Mouse (Mus musculus): ENCODE measurements around the gene Urod. TPM values are rescaled to one million over a fixed set of nuclear protein-coding genes. Genes with fewer than 3 reads are reported as not detected.
A peak's percentile ranks its signal among the peaks of the same experiment; 100 is the strongest.

The Urod gene
- polyA plus RNA-seq, 1 experiment from 2014 or later: 110 TPM

DNA sequence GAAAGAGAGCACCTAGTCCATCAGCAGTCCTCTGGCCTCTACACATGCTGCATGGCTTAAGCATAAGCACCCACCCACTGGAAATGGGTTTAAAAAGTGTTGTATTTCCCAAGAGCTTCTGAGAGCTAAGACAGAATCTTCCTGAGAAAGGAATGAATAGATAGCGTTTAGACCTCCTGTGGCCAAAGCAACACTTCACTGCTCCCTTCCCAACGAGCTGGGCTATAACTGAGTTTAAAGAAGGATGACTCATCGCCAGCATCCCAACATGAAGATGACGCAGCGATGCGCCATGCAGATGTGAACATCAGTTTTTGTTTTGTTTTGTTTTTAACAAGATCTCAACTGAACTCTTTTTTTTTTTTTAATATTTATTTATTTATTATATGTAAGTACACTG is 19.4 kb upstream of the Urod start:
- WGBS: 88% methylated on average over 6 of the region's 6 CpGs
- Histone ChIP-seq H3K4me1 (replicated peaks) (no peaks in the 10 kb centered on the region), H3K9ac (replicated peaks) (no peak overlapping the region), H3K27ac (no peak overlapping the region), H3K9me3 (no peaks in the 10 kb centered on the region), H3K36me3 (no peaks in the 10 kb centered on the region), H3K4me2 (no peak overlapping the region), H3K27me3 (no peaks in the 10 kb centered on the region), H3K4me3 (replicated peaks) (no peak overlapping the region)
- ATAC-seq (ENCODE audit: insufficient number of reproducible peaks, insufficient read depth, low FRiP score, low TSS enrichment, low read depth): no peak

DNA sequence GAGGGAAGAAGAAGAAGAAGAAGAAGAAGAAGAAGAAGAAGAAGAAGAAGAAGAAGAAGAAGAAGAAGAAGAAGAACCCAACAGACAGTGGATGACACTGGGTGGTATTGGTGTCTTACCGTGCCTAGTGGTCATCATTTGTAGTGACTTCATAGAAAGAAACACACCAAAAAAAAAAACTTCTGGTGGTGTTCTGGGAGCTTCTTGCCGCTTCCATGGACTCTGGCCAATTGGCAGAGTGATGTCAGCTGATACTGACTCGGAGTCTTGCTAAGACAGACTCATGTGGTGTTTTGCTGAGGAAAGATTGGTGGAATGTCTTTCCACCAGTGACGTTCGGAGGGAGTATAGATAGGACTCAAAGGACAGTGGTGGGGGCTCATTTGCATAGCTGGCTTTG is 16.0 kb upstream of the Urod start:
- ATAC-seq (ENCODE audit: insufficient number of reproducible peaks, insufficient read depth, low FRiP score, low TSS enrichment, low read depth): no peak
- Histone ChIP-seq H3K36me3 (no peaks in the 10 kb centered on the region), H3K4me1 (replicated peaks) (no peaks in the 10 kb centered on the region), H3K4me2 (no peak overlapping the region), H3K27ac (no peak overlapping the region), H3K9ac (replicated peaks) (no peak overlapping the region), H3K4me3 (replicated peaks) (no peak overlapping the region), H3K9me3 (no peaks in the 10 kb centered on the region), H3K27me3 (no peaks in the 10 kb centered on the region)
- 88% methylated on average over 5 of the region's 5 CpGs for whole genome bisulfite sequencing

DNA sequence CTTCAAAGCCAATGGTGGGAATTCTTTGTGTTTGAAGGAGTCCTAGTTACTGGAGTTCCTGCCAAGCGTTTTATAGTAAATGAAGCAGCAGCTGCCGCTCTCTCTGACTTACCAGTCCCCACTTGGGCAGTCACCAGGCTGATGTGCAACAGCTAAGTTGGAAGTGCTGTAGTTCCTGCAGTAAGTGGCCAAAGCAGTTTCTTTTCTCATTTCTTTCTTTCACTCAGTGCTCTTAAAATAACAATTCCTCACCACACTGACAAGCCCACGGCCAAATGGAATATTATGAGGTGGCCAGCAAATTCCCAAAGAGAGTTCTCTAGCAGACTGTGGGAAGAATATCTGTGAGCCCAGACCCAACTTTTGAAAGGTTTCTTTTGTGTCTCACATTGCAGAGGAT is 12.8 kb upstream of the Urod start:
- Histone ChIP-seq H3K4me2 (no peak overlapping the region), H3K9me3 (no peaks in the 10 kb centered on the region), H3K27ac (no peak overlapping the region), H3K4me1 (replicated peaks) (peaks cover 7% of the 10 kb centered on the region; the same call in 1 of the 2 replicates), H3K27me3 (no peaks in the 10 kb centered on the region), H3K9ac (replicated peaks) (no peak overlapping the region), H3K4me3 (replicated peaks) (no peak overlapping the region), H3K36me3 (peaks cover 15% of the 10 kb centered on the region; the same call in 1 of the 2 replicates)
- ATAC-seq (ENCODE audit: insufficient number of reproducible peaks, insufficient read depth, low FRiP score, low TSS enrichment, low read depth): no peak
- 65% methylated on average over 3 of the region's 3 CpGs for WGBS

DNA sequence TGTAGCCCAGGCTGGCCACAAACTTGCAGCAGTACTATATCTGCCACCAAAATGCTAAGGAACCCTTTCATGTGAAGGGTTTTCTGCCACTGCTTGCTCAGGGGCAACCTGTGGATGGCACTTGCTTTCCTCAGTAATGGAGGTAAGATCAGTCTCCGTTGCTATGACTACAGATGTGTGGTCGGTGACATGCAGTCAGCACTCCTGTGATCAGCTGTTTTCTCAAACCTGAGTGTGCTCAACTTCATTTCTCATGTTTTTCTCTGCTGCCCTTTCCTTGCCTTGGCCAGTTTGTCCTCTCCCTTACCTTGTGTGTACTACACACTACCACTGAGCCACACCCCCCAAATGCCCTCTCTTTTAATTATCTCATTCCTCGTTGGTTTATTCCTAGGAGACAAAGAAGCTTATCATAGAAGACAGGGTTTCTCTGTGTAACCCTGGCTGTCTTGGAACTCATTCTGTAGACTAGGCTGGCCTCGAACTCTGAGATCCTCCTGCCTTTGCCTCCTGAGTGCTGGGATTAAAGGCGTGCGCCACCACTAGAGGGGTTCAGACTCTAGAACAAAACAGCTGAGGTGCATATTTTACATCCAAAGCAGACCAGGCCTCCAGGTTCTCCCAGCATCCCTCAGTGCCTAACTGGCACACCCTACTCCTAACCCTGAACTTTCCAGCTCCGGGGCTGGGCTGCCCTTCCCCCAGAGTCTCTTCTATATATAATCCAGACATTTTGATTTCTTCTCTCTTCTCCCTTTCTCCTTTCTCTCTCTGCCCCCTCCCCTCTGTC is 11.6 kb upstream of the Urod start:
- Histone ChIP-seq H3K4me2 (no peak overlapping the region), H3K4me3 (replicated peaks) (no peak overlapping the region), H3K36me3 (peaks cover 20% of the 10 kb centered on the region), H3K9me3 (no peaks in the 10 kb centered on the region), H3K9ac (replicated peaks) (no peak overlapping the region), H3K27me3 (no peaks in the 10 kb centered on the region), H3K4me1 (replicated peaks) (peaks cover 7% of the 10 kb centered on the region; the same call in 1 of the 2 replicates), H3K27ac (no peak overlapping the region)
- WGBS: 76% methylated on average over 7 of the region's 7 CpGs
- ATAC-seq (ENCODE audit: insufficient number of reproducible peaks, insufficient read depth, low FRiP score, low TSS enrichment, low read depth): no peak

DNA sequence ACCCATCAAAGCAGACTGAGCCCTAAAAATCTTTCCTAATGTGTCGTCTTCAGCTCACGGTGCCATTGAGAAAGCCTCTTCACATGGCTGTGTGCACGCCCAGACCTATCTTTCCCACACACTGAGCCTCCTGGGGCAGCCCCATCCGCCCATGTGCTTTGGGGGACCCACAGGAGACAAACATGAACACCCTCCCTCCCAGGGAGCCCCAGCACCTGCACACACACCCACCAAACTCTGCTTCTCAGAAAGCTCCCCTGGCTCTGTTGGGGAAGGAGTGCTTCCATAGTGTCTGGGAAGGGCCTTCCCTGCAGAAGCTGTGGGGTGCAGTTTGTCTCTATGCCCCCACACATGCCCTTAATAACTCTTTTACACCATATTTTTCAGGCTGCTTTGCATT is 10.4 kb upstream of the Urod start:
- WGBS: 81% methylated on average over 4 of the region's 4 CpGs
- Histone ChIP-seq H3K27ac (no peak overlapping the region), H3K9me3 (no peaks in the 10 kb centered on the region), H3K4me3 (replicated peaks) (no peak overlapping the region), H3K9ac (replicated peaks) (no peak overlapping the region), H3K4me2 (no peak overlapping the region), H3K27me3 (no peaks in the 10 kb centered on the region), H3K36me3 (peaks cover 29% of the 10 kb centered on the region), H3K4me1 (replicated peaks) (peaks cover 7% of the 10 kb centered on the region; the same call in 1 of the 2 replicates)
- ATAC-seq (ENCODE audit: insufficient number of reproducible peaks, insufficient read depth, low FRiP score, low TSS enrichment, low read depth): no peak

DNA sequence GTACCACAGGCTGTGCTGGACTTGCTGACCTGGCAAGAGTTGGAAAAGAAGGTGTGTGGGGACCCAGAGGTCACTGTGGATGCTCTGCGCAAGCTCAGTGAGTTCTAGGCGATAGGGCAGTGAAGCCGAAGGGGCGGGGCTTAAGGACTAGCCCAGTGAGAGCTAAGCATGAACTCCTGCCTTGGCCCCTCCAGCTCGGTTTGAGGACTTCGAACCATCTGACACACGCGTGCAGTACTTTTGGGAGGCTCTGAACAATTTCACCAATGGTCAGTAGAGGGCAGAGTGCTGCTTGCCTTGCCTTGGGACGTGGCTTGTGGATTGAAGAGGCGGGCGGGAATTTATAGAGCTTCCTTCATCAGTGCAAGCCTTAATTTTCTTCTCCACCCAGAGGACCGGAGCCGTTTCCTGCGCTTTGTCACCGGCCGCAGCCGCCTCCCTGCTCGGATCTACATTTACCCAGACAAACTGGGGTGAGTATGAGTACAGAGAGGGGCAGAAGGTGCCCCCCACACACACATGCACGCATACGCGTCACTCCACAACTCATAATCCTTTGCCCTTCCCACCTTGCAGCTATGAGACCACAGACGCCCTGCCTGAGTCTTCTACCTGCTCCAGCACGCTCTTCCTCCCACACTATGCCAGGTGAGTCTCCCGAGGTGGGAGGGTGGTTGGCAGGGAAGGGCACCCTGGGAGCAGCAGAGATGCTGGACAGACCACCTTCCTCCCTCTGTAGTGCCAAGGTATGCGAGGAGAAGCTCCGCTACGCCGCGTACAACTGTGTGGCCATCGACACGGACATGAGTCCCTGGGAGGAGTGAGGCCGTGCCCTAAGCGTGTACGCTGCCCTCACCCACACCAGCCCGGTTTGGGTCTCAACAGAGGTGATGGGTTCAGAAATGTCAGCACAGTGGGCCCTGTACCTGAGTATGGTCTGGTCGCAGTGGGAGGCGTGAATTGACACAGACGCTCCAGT is 8.6 kb upstream of the Urod start:
- H3K4me3 ChIP-seq (replicated peaks): no peak overlapping the region
- H3K4me1 ChIP-seq (replicated peaks): peaks cover 7% of the 10 kb centered on the region; the same call in 1 of the 2 replicates
- peak overlapping the region; percentile 23; the same call in 1 of the 2 replicates for H3K9ac ChIP-seq (replicated peaks)
- peak; percentile 34; the same call in 1 of the 2 replicates for ATAC-seq (ENCODE audit: insufficient number of reproducible peaks, insufficient read depth, low FRiP score, low TSS enrichment, low read depth)
- H3K36me3 ChIP-seq: peaks cover 42% of the 10 kb centered on the region
- H3K27me3 ChIP-seq: no peaks in the 10 kb centered on the region
- H3K27ac ChIP-seq: no peak overlapping the region
- no peaks in the 10 kb centered on the region for H3K9me3 ChIP-seq
- WGBS: 54% methylated on average over 38 of the region's 38 CpGs
- H3K4me2 ChIP-seq: peak overlapping the region; percentile 35; the same call in 1 of the 2 replicates

DNA sequence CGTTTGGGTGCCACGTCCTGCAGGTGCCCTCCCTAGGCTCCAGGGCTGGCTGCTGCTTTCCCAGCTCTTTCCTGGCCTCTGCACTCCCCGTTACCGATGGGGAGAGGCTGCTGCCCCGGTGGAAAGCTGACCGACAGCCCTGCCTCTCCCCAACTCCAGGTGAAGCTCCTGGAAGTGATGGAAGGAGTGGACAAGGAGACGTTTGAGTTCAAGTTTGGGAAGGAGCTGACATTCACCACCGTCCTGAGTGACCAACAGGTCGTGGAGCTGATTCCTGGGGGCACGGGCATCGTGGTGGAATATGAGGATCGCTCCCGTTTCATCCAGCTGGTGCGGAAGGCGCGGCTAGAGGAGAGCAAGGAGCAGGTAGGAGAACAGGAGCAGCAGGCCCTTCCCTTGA is 7.7 kb upstream of the Urod start:
- Histone ChIP-seq H3K4me3 (replicated peaks) (no peak overlapping the region), H3K27me3 (no peaks in the 10 kb centered on the region), H3K4me2 (no peak overlapping the region), H3K27ac (no peak overlapping the region), H3K4me1 (replicated peaks) (peaks cover 7% of the 10 kb centered on the region; the same call in 1 of the 2 replicates), H3K9me3 (no peaks in the 10 kb centered on the region), H3K9ac (replicated peaks) (no peak overlapping the region), H3K36me3 (peaks cover 42% of the 10 kb centered on the region)
- ATAC-seq (ENCODE audit: insufficient number of reproducible peaks, insufficient read depth, low FRiP score, low TSS enrichment, low read depth): no peak
- 89% methylated on average over 16 of the region's 16 CpGs for WGBS

DNA sequence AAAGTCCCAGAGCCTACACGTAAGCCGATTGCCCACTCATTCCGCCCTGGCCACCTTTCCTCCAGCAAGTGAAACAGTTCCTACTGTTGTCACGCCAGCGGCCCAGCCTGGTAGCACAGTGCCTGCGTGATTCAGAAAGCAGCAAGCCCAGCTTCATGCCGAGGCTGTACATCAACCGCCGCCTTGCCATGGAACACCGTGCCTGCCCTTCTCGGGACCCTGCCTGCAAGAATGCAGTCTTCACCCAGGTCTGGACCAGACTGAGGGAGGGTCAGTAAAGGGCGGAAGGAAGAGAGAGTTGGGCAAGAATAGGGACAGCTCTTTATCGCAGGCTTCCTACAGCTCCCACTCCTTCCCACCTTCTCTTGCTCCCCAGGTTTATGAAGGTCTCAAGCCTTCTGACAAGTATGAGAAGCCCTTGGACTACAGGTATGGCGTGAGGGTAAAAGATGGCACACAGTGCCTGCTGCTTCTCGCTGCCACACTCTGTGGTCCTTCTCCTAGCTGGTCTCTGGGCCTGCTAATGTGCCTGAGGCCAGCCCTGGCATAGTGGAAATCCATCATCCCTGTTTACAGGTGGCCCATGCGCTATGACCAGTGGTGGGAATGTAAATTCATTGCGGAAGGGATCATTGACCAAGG is 5.4 kb upstream of the Urod start:
- no peaks in the 10 kb centered on the region for H3K9me3 ChIP-seq
- H3K4me2 ChIP-seq: no peak overlapping the region
- H3K4me1 ChIP-seq (replicated peaks): peaks cover 17% of the 10 kb centered on the region
- no peak overlapping the region for H3K9ac ChIP-seq (replicated peaks)
- 91% methylated on average over 17 of the region's 17 CpGs for WGBS
- peaks cover 6% of the 10 kb centered on the region; the same call in 1 of the 2 replicates for H3K27me3 ChIP-seq
- no peak overlapping the region for H3K27ac ChIP-seq
- no peak for ATAC-seq (ENCODE audit: insufficient number of reproducible peaks, insufficient read depth, low FRiP score, low TSS enrichment, low read depth)
- H3K36me3 ChIP-seq: peaks cover 42% of the 10 kb centered on the region
- no peak overlapping the region for H3K4me3 ChIP-seq (replicated peaks)

DNA sequence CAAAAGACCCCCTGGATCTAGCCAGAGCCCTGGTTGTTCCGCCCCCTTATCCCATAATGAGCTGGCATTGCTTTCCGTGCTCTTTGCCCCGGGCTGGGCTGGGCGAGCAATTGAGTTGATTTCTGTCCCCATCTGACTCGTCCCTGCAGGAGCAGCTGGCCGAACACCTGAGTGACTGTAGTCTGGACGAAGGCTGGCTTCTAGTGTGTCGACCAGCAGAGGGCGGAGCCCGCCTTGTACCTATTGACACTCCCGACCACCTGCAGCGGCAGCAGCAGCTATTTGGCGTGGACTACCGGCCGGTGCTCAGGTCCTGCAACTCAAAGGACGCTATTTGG is 1.6 kb upstream of the Urod start:
- Histone ChIP-seq H3K9me3 (no peaks in the 10 kb centered on the region), H3K27ac (peak overlapping the region; percentile 70), H3K36me3 (peaks cover 31% of the 10 kb centered on the region), H3K4me3 (replicated peaks) (peak overlapping the region; percentile 96), H3K9ac (replicated peaks) (peak overlapping the region; percentile 76), H3K4me2 (peak overlapping the region; percentile 98), H3K27me3 (peaks cover 6% of the 10 kb centered on the region; the same call in 1 of the 2 replicates), H3K4me1 (replicated peaks) (peaks cover 19% of the 10 kb centered on the region)
- no peak for ATAC-seq (ENCODE audit: insufficient number of reproducible peaks, insufficient read depth, low FRiP score, low TSS enrichment, low read depth)
- WGBS: under 1% methylated on average over 16 of the region's 16 CpGs

DNA sequence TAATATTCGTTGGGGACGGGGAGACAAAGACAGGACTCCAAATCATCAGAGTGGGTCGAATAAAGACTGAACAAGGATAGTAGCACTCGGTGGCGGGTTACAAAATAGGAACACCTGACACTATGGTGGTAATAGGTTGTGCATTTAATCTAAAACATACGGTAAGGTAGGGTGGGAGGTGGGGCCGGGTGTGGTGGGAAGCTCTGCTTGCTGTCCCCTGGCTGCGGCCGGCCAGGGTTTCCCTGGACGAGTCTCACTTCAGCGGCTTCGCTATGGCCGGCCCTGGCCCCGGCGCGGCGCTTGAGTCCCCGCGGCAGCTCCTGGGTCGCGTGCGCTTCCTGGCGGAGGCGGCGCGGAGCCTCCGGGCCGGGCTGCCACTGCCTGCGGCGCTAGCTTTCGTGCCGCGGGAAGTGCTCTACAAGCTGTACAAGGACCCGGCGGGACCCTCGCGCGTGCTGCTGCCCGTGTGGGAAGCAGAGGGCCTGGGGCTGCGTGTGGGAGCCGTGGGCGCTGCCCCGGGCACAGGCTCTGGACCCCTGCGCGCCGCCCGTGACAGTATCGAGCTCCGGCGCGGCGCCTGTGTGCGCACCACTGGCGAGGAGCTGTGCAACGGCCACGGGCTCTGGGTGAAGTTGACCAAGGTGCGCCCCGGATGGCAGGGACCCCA is 1.1 kb upstream of the Urod start, which contains the start of gene Hectd3:
TSS of gene Hectd3 (plus strand) at position 187 of the 667 bp plus-strand sequence.
- Histone ChIP-seq H3K9me3 (no peaks in the 10 kb centered on the region), H3K27ac (peak within 1 kb of the TSS; percentile 70), H3K36me3 (peaks cover 31% of the 10 kb centered on the region), H3K4me2 (peak within 1 kb of the TSS; percentile 98), H3K27me3 (peaks cover 6% of the 10 kb centered on the region; the same call in 1 of the 2 replicates), H3K9ac (replicated peaks) (peak within 1 kb of the TSS; percentile 76), H3K4me1 (replicated peaks) (peaks cover 19% of the 10 kb centered on the region), H3K4me3 (replicated peaks) (peak within 1 kb of the TSS; percentile 96)
- ATAC-seq (ENCODE audit: insufficient number of reproducible peaks, insufficient read depth, low FRiP score, low TSS enrichment, low read depth): no peak
- whole genome bisulfite sequencing: under 1% methylated on average over 58 of the region's 58 CpGs

Measured in limb, embryonic 12.5 days (tissue).